Mouse (Mus musculus): Measurements from ENCODE around the gene 1700029P11Rik. TPM values are rescaled to one million over a fixed set of nuclear protein-coding genes. Genes with fewer than 3 reads are reported as not detected.

1700029P11Rik gene
- polyA plus RNA-seq, 1 experiment from 2014 or later = not detected

GRCm38 (mm10) chr15:82023965-82024635, 43.8 kb downstream of the 1700029P11Rik start:
- no peak for DNase-seq (ENCODE audit: low spot score)
- peaks cover 5% of the 10 kb centered on the region; the same call in 1 of the 2 replicates for H3K4me1 ChIP-seq
- H3K9me3 ChIP-seq = no peaks in the 10 kb centered on the region
- WGBS = 88% methylated on average over 6 of the region's 6 CpGs
- H3K4me3 ChIP-seq = no peak overlapping the region
- H3K36me3 ChIP-seq = peaks cover 95% of the 10 kb centered on the region
- H3K27ac ChIP-seq = no peak overlapping the region
- H3K27me3 ChIP-seq (ENCODE audit: insufficient read depth, poor library complexity, severe bottlenecking) = no peaks in the 10 kb centered on the region

GRCm38 (mm10) chr15:82027276-82027675, 46.9 kb downstream of the 1700029P11Rik start:
- no peak overlapping the region for H3K27ac ChIP-seq
- no peak for DNase-seq (ENCODE audit: low spot score)
- H3K9me3 ChIP-seq = no peaks in the 10 kb centered on the region
- peaks cover 98% of the 10 kb centered on the region for H3K36me3 ChIP-seq
- 92% methylated on average over 7 of the region's 7 CpGs for WGBS
- no peaks in the 10 kb centered on the region for H3K4me1 ChIP-seq
- no peaks in the 10 kb centered on the region for H3K27me3 ChIP-seq (ENCODE audit: insufficient read depth, poor library complexity, severe bottlenecking)
- no peak overlapping the region for H3K4me3 ChIP-seq

- 86% methylated on average over 7 of the region's 7 CpGs for WGBS
- no peak overlapping the region for H3K27ac ChIP-seq
- H3K4me1 ChIP-seq = no peaks in the 10 kb centered on the region
- no peaks in the 10 kb centered on the region for H3K27me3 ChIP-seq (ENCODE audit: insufficient read depth, poor library complexity, severe bottlenecking)
- no peak for DNase-seq (ENCODE audit: low spot score)
- peaks cover 97% of the 10 kb centered on the region for H3K36me3 ChIP-seq
- H3K9me3 ChIP-seq = no peaks in the 10 kb centered on the region
- H3K4me3 ChIP-seq = no peak overlapping the region
These were observed 47.4 kb downstream of the 1700029P11Rik start for GRCm38 (mm10) chr15:82027726-82028125.

Other genes starting within 250 kb of the 1700029P11Rik start
- 30.1 and 34.2 TPM in 2 replicates for gene Zc3h7b, start 235.5 kb upstream of the 1700029P11Rik start, polyA plus RNA-seq (2016; fragmentation: Nextera tagmentation; extraction: Ambion mirVana)
- gene Rangap1, start 235.0 kb upstream of the 1700029P11Rik start, polyA plus RNA-seq (2016; fragmentation: Nextera tagmentation; extraction: Ambion mirVana) = 140 and 141 TPM in 2 replicates
- 17.3 and 20.2 TPM in 2 replicates for gene Tef, start 178.1 kb upstream of the 1700029P11Rik start, polyA plus RNA-seq (2016; fragmentation: Nextera tagmentation; extraction: Ambion mirVana)
- 13.0 and 15.6 TPM in 2 replicates for gene Tob2, start 121.7 kb upstream of the 1700029P11Rik start, polyA plus RNA-seq (2016; fragmentation: Nextera tagmentation; extraction: Ambion mirVana)
- 154 and 200 TPM in 2 replicates for gene Phf5a, start 108.6 kb upstream of the 1700029P11Rik start, polyA plus RNA-seq (2016; fragmentation: Nextera tagmentation; extraction: Ambion mirVana)
- gene Aco2, start 108.2 kb upstream of the 1700029P11Rik start, polyA plus RNA-seq (2016; fragmentation: Nextera tagmentation; extraction: Ambion mirVana) = 320 and 472 TPM in 2 replicates
- 108 and 120 TPM in 2 replicates for gene Polr3h, start 54.3 kb upstream of the 1700029P11Rik start, polyA plus RNA-seq (2016; fragmentation: Nextera tagmentation; extraction: Ambion mirVana)
- 6.4 and 7.4 TPM in 2 replicates for gene Csdc2, start 43.8 kb upstream of the 1700029P11Rik start, polyA plus RNA-seq (2016; fragmentation: Nextera tagmentation; extraction: Ambion mirVana)
- 24.0 and 28.6 TPM in 2 replicates for gene Pmm1, start 19.6 kb upstream of the 1700029P11Rik start, polyA plus RNA-seq (2016; fragmentation: Nextera tagmentation; extraction: Ambion mirVana)
- 98.6 and 99.8 TPM in 2 replicates for gene Xrcc6, start 7.3 kb downstream of the 1700029P11Rik start, polyA plus RNA-seq (2016; fragmentation: Nextera tagmentation; extraction: Ambion mirVana)
- gene Desi1, start 53.3 kb downstream of the 1700029P11Rik start, polyA plus RNA-seq (2016; fragmentation: Nextera tagmentation; extraction: Ambion mirVana) = 26.7 and 27.5 TPM in 2 replicates
- gene Snu13, start 67.1 kb downstream of the 1700029P11Rik start, polyA plus RNA-seq (2016; fragmentation: Nextera tagmentation; extraction: Ambion mirVana) = 217 and 292 TPM in 2 replicates
- not detected in 2 replicates for gene 4930407I10Rik, start 78.6 kb downstream of the 1700029P11Rik start, polyA plus RNA-seq (2016; fragmentation: Nextera tagmentation; extraction: Ambion mirVana)
- 0.05 TPM in 1 of 2 replicates, not detected in the other for gene Mei1, start 89.5 kb downstream of the 1700029P11Rik start, polyA plus RNA-seq (2016; fragmentation: Nextera tagmentation; extraction: Ambion mirVana)
- gene Ccdc134, start 147.4 kb downstream of the 1700029P11Rik start, polyA plus RNA-seq (2016; fragmentation: Nextera tagmentation; extraction: Ambion mirVana) = 13.5 and 19.4 TPM in 2 replicates
- gene Srebf2, start 166.6 kb downstream of the 1700029P11Rik start, polyA plus RNA-seq (2016; fragmentation: Nextera tagmentation; extraction: Ambion mirVana) = 129 and 133 TPM in 2 replicates
- 0.11 and 0.13 TPM in 2 replicates for gene Shisa8, start 232.3 kb downstream of the 1700029P11Rik start, polyA plus RNA-seq (2016; fragmentation: Nextera tagmentation; extraction: Ambion mirVana)
- 0.20 TPM in 1 of 2 replicates, not detected in the other for gene Tnfrsf13c, start 243.8 kb downstream of the 1700029P11Rik start, polyA plus RNA-seq (2016; fragmentation: Nextera tagmentation; extraction: Ambion mirVana)